In the genomic region with DNA sequence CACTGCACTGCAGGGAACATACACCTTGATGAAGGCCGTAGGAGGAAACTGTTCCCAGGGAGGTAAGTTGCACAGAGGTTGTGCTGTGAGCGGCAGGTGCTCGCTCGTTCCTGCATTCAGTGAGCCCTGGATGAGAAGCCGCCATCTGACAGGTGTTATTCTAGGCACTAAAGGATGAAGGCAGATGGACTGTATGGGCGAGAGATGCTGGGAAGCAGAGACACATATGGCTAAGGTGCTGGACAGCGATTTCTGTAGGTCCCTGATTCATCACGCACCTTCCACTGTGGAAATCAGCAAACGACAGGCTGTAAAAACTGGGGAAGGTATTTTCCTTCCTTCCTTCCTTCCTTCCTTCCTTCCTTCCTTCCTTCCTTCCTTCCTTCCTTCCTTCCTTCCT, we compare ENCODE assay signal across 15 mouse cellular contexts.
"Had no signal": no experiment of that assay in that cellular context is flagged by ENCODE, and none has a peak within 500 bp of the region (broad histone marks: within the 10 kb centered on the region; RNA-seq: fewer than 3 reads in every experiment).

No protein-coding gene starts in this region.

- H3K4me1 ChIP-seq: liver, embryonic 13.5 days; stomach, embryonic 15.5 days had no signal

- ATAC-seq: intestine, postnatal 0 days had no signal

- H3K9ac ChIP-seq: liver, embryonic 13.5 days; stomach, embryonic 15.5 days had no signal

- H3K27ac ChIP-seq: kidney, postnatal 0 days; left cerebral cortex, adult 2 months; liver, embryonic 13.5 days; midbrain, embryonic 10.5 days; stomach, embryonic 15.5 days had no signal

- DNase-seq: kidney, adult 2 months; kidney, postnatal 25 days; layer of hippocampus, postnatal 36 days; liver, embryonic 13.5 days; lung, adult 2 months; lung, postnatal 14 days; lung, postnatal 4 days; right cerebral cortex, postnatal 14 days; spleen, adult 18-20 months; thymus, postnatal 25 days had no signal

- H3K36me3 ChIP-seq: liver, embryonic 13.5 days; midbrain, embryonic 10.5 days; stomach, embryonic 15.5 days had no signal

- H3K4me2 ChIP-seq: liver, embryonic 13.5 days; stomach, embryonic 15.5 days had no signal

- H3K27me3 ChIP-seq: stomach, embryonic 15.5 days had no signal

- H3K4me3 ChIP-seq: left cerebral cortex, adult 2 months; liver, embryonic 13.5 days; midbrain, embryonic 10.5 days; stomach, embryonic 15.5 days had no signal

- H3K9me3 ChIP-seq: liver, embryonic 13.5 days; midbrain, embryonic 10.5 days; stomach, embryonic 15.5 days had no signal
